Mouse (Mus musculus) liver, postnatal 0 days (tissue): Measurements from ENCODE around the gene Bach2.

Experiments
- CTCF ChIP-seq: sonication (generic); IDR thresholded peaks from 2 replicates; pipeline ENCODE4 v1.5.1; 2016; ENCODE audit warnings: antibody characterized with exemption, low read depth
- EP300 ChIP-seq: IDR thresholded peaks from 2 replicates; pipeline ENCODE4 v1.6.1; 2016; ENCODE audit warnings: antibody characterized with exemption, low read depth, mild to moderate bottlenecking

GRCm38 (mm10) chr4:32306169-32306792 lies 67.7 kb downstream of the Bach2 start:
- TF ChIP-seq EP300 (no peak), CTCF (no peak)
